Mouse (Mus musculus) lung, adult 2 months (tissue): ENCODE results near the gene Nup35. TPM values are rescaled to one million over a fixed set of nuclear protein-coding genes. Genes with fewer than 3 reads are reported as not detected.

Experiments used
- DNase-seq: peaks from one replicate; pipeline ENCODE4 v3.0.0; 2022
- H3K4me1 ChIP-seq: fragments of 200-500 bp; 2 replicates; pipeline ENCODE4 v1.6.1; 2011; ENCODE audit warnings: low read length; ENCODE audit not compliant: control insufficient read depth, insufficient read depth
- H3K4me3 ChIP-seq: fragments of 200-500 bp; replicated peaks from 2 replicates; pipeline ENCODE3; 2011; ENCODE audit warnings: low read depth, mild to moderate bottlenecking, control low read depth, low read length; ENCODE audit errors: extremely low read depth
- CTCF ChIP-seq: fragments of 200-500 bp; IDR thresholded peaks from 2 replicates; pipeline ENCODE4 v1.5.1; 2011; ENCODE audit warnings: mild to moderate bottlenecking, low read length, control low read depth; ENCODE audit not compliant: insufficient read depth
- POLR2A ChIP-seq: fragments of 200-500 bp; IDR thresholded peaks from 2 replicates; pipeline ENCODE4 v1.6.1; 2011; ENCODE audit warnings: low read depth, mild to moderate bottlenecking, control low read depth, low read length, borderline replicate concordance; ENCODE audit errors: extremely low read depth
- WGBS: fragments of 180-500 bp; shearing (Covaris S2); methylation state at CpG from one replicate; pipeline ENCODE4 v1.1.7; 2018; 5-methylcytosine and 5-hydroxymethylcytosine counted together
- polyA plus RNA-seq: library from polyadenylated mRNA; depleted of rRNA; stranded (reverse); fragments of >200 nt; gene quantifications from 2 replicates; pipeline ENCODE4 v1.2.3, GENCODE M21; 2012; rRNA removed

Nup35 gene
- polyA plus RNA-seq, 1 experiment: 19.5 TPM

- Histone ChIP-seq H3K4me1 (no peaks in the 10 kb centered on the region), H3K4me3 (no peak overlapping the region)
- TF ChIP-seq POLR2A (no peak), CTCF (no peak)
- DNase-seq: no peak
- WGBS: 69% methylated on average over 6 of the region's 6 CpGs
Observed at GRCm38 (mm10) chr2:80683727-80684239, 66.7 kb downstream of the Nup35 start.

GRCm38 (mm10) chr2:80684396-80685071 lies 67.5 kb downstream of the Nup35 start:
- 67% methylated on average over 6 of the region's 6 CpGs for WGBS
- H3K4me1 ChIP-seq: no peaks in the 10 kb centered on the region
- no peak for DNase-seq
- H3K4me3 ChIP-seq: no peak overlapping the region
- TF ChIP-seq POLR2A (no peak), CTCF (no peak)

- TF ChIP-seq CTCF (no peak), POLR2A (no peak)
- Histone ChIP-seq H3K4me3 (no peak overlapping the region), H3K4me1 (no peaks in the 10 kb centered on the region)
- no peak for DNase-seq
- 56% methylated on average over 4 of the region's 4 CpGs for whole genome bisulfite sequencing
Observed at GRCm38 (mm10) chr2:80688261-80688660, 71.2 kb downstream of the Nup35 start.

- TF ChIP-seq POLR2A (no peak), CTCF (0 out of 2 replicates have a peak, but pooled peaks have one; percentile 4)
Observed at GRCm38 (mm10) chr2:80707429-80707828, 90.4 kb downstream of the Nup35 start.

More at GRCm38 (mm10) chr2:80707429-80707828, 90.4 kb downstream of the Nup35 start:
- H3K4me3 ChIP-seq: no peak overlapping the region
- no peaks in the 10 kb centered on the region for H3K4me1 ChIP-seq
- 59% methylated on average over 1 of the region's 1 CpGs for WGBS
- DNase-seq: no peak

Other genes with a start within 250 kb of the Nup35 start
- 0.19 and 0.51 TPM in 2 replicates for gene Frzb, start 169.6 kb upstream of the Nup35 start, polyA plus RNA-seq
- gene Nckap1, start 35.9 kb upstream of the Nup35 start, polyA plus RNA-seq: 25.2 and 36.4 TPM in 2 replicates
- 3.6 and 5.3 TPM in 2 replicates for gene Dusp19, start 191 bp upstream of the Nup35 start, polyA plus RNA-seq